Mouse (Mus musculus) hindbrain, embryonic 15.5 days (tissue): ENCODE measurements around the gene Als2cr12. TPM values are rescaled to one million over a fixed set of nuclear protein-coding genes. Genes with fewer than 3 reads are reported as not detected.
"Not testable (repeated sequence)": the region's sequence is repeated elsewhere in the genome, so short reads cannot be mapped to it uniquely, and the experiment has no call there.

Source experiments
- ATAC-seq: fragments of 200-750 bp; cut with Nextera tagmentation; 2 replicates; pipeline ENCODE4 v1.8.0; 2017; ENCODE audit warnings: low read depth, moderate number of reproducible peaks, moderate TSS enrichment; ENCODE audit not compliant: low FRiP score
- H3K27ac ChIP-seq: fragments of 300-500 bp; sonication (generic); replicated peaks from 2 replicates; pipeline ENCODE4 v1.5.1; 2015; ENCODE audit warnings: mild to moderate bottlenecking, inconsistent platforms
- H3K27me3 ChIP-seq: fragments of 300-500 bp; sonication (generic); 2 replicates; pipeline ENCODE4 v1.6.1; 2015; ENCODE audit warnings: control low read depth, inconsistent platforms
- H3K36me3 ChIP-seq: fragments of 300-500 bp; sonication (generic); 2 replicates; pipeline ENCODE4 v1.6.1; 2015; ENCODE audit warnings: control low read depth, inconsistent platforms
- H3K4me1 ChIP-seq: fragments of 300-500 bp; sonication (generic); replicated peaks from 2 replicates; pipeline ENCODE4 v1.6.1; 2015; ENCODE audit warnings: control low read depth, inconsistent platforms
- H3K4me2 ChIP-seq: fragments of 300-500 bp; sonication (generic); 2 replicates; pipeline ENCODE4 v1.6.1; 2015; ENCODE audit warnings: moderate library complexity, mild to moderate bottlenecking, inconsistent platforms
- H3K4me3 ChIP-seq: fragments of 300-500 bp; sonication (generic); 2 replicates; pipeline ENCODE4 v1.5.1; 2015; ENCODE audit warnings: mild to moderate bottlenecking, inconsistent platforms
- H3K9ac ChIP-seq: fragments of 300-500 bp; sonication (generic); 2 replicates; pipeline ENCODE4 v1.6.1; 2015; ENCODE audit warnings: inconsistent platforms
- H3K9me3 ChIP-seq: fragments of 300-500 bp; sonication (generic); 2 replicates; pipeline ENCODE4 v1.6.1; 2016; ENCODE audit warnings: control low read depth, inconsistent platforms
- WGBS: fragments of 180-500 bp; shearing (Covaris S2); methylation state at CpG from one replicate; pipeline ENCODE4 v1.1.7; 2015; 5-methylcytosine and 5-hydroxymethylcytosine counted together
- polyA plus RNA-seq: library from polyadenylated mRNA; unstranded; fragments of >200 nt; fragmentation: Nextera tagmentation; extraction: Ambion mirVana; gene quantifications from 2 replicates; pipeline ENCODE4 v1.2.1, GENCODE M21; 2015

The Als2cr12 gene
- polyA plus RNA-seq, 1 experiment from 2014 or later: not detected

- H3K4me1 ChIP-seq, H3K9me3 ChIP-seq, H3K27me3 ChIP-seq, H3K27ac ChIP-seq, ATAC-seq, H3K9ac ChIP-seq, H3K36me3 ChIP-seq, H3K4me3 ChIP-seq, H3K4me2 ChIP-seq: not testable (repeated sequence)
- 88% methylated on average over 5 of the region's 5 CpGs for WGBS
These were observed 4.9 kb upstream of the Als2cr12 start for GRCm38 (mm10) chr1:58700580-58701162.

DNA sequence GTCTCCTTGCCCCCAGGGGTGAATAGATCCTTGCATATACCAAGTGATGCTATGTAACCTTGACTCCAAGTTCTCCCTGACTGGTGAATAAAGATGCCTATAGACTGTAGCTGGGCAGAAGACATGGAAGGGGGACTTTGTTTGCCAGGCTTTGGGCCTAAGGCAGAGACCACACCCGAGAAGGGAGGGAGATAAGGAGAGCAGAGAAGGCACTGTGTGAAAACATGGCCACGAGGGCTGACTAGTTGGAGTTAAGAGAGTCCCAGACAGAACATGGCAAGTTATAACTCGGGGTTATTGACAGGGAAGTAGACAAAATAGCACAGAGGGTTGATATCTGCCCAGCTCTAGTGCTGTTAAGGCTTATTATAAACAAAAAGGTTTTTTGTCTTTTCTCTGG lies 4.2 kb upstream of the Als2cr12 start:
- no peak overlapping the region for H3K4me3 ChIP-seq
- H3K4me1 ChIP-seq: no peaks in the 10 kb centered on the region
- H3K27ac ChIP-seq: no peak overlapping the region
- WGBS: 79% methylated on average over 3 of the region's 3 CpGs
- no peaks in the 10 kb centered on the region for H3K9me3 ChIP-seq
- no peak overlapping the region for H3K4me2 ChIP-seq
- H3K9ac ChIP-seq: no peak overlapping the region
- no peaks in the 10 kb centered on the region for H3K27me3 ChIP-seq
- no peak for ATAC-seq
- no peaks in the 10 kb centered on the region for H3K36me3 ChIP-seq

- Histone ChIP-seq H3K9me3 (no peaks in the 10 kb centered on the region), H3K27me3 (no peaks in the 10 kb centered on the region), H3K4me2 (no peak overlapping the region), H3K4me1 (no peaks in the 10 kb centered on the region), H3K36me3 (no peaks in the 10 kb centered on the region), H3K27ac (no peak overlapping the region), H3K4me3 (no peak overlapping the region), H3K9ac (no peak overlapping the region)
- 89% methylated on average over 4 of the region's 4 CpGs for WGBS
- ATAC-seq: no peak
These were observed 3.0 kb upstream of the Als2cr12 start for GRCm38 (mm10) chr1:58698781-58699180.

DNA sequence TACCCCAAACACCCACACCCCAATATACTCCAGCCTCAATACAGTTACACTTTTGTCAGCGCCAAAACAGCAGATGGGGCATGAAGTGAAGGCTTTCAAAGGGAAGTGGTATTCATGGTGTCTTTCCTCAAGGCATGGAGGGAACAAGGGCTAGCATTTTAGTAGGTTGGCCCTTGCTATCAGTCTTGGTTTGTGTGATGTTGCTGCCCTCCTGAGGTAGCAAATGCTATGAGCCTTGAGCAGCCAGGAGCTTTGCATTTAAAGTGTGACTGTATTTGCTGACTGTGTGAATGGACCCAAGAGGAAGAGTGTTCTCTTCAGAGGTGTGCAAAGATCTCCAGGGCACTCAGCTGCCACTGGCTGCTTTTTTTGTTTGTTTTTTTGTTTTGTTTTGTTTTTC lies 1.8 kb upstream of the Als2cr12 start:
- H3K9ac ChIP-seq, H3K36me3 ChIP-seq, H3K4me3 ChIP-seq, H3K9me3 ChIP-seq, H3K4me2 ChIP-seq, H3K4me1 ChIP-seq, H3K27ac ChIP-seq, H3K27me3 ChIP-seq: not testable (repeated sequence)
- ATAC-seq: 0 out of 2 replicates have a peak, but pooled peaks have one; percentile 65
- 68% methylated on average over 1 of the region's 1 CpGs for WGBS

- 87% methylated on average over 1 of the region's 1 CpGs for WGBS
- Histone ChIP-seq H3K9me3 (no peaks in the 10 kb centered on the region), H3K9ac (no peak overlapping the region), H3K27me3 (no peaks in the 10 kb centered on the region), H3K27ac (no peak overlapping the region), H3K4me2 (no peak overlapping the region), H3K4me1 (no peaks in the 10 kb centered on the region), H3K4me3 (no peak overlapping the region), H3K36me3 (no peaks in the 10 kb centered on the region)
- ATAC-seq: no peak
These were observed 2.1 kb downstream of the Als2cr12 start for GRCm38 (mm10) chr1:58693696-58694095.

DNA sequence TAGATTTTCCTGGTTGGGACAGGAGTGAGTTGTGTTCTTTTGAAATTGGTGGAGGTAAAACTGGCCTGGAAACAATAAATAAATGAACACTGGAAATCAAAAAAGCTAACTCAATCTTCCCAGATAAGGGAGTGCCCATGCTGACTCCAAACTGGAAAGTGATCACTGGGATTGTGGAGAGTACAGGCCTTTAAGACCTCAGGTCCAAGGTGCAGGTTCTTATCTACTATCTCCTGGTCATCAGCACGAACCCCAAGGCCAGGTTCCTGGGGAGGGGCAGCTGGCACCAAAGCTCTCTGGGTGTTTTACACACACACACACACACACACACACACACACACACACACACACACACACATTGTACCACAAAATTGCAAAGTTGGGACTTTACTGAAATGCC lies 4.1 kb downstream of the Als2cr12 start:
- WGBS: 78% methylated on average over 1 of the region's 1 CpGs
- ATAC-seq: not testable (repeated sequence)

GRCm38 (mm10) chr1:58690834-58691488 lies 4.8 kb downstream of the Als2cr12 start:
- not testable (repeated sequence) for H3K4me2 ChIP-seq
- 83% methylated on average over 2 of the region's 3 CpGs for WGBS

More for the DNA sequence above, 4.1 kb downstream of the Als2cr12 start:
- H3K4me3 ChIP-seq, H3K36me3 ChIP-seq, H3K27ac ChIP-seq, H3K9me3 ChIP-seq, H3K4me1 ChIP-seq, H3K27me3 ChIP-seq, H3K4me2 ChIP-seq, H3K9ac ChIP-seq: not testable (repeated sequence)

DNA sequence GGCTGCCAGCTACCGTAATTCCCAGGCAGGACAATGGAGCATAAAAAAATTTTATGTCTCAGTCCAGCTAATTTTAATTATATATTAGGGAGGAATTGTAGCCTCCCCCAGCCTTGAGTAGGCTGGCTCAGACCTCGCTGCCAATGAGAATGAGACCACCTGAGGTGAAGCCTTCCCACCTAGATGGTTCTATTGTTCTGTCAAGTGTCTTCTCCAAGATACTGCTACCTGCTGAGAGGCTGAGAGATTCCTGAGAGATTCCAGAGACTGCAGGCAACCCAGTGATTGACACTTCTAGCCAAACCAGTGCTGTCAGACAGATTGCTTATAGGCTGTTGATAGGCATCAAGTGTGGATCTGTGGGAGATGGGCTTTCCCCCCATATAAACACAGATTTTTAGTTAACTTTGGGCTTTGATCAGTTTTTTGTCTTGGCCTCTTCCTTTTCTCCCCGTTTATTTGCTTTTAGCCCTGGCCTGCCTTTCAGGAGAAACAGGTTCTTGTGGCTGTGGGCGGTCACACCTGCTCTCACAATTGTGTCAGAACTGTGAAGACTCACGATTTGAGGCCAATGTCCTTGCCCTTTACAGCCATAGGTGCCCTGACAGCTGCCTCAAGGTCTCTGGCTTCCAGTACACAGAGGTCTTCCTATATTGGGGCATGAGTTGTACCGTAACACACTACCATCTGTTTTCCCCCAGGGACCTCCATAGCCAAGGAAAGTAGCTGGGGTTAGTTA lies 5.6 kb downstream of the Als2cr12 start:
- Histone ChIP-seq H3K27ac (no peak overlapping the region), H3K4me2 (no peak overlapping the region), H3K4me3 (no peak overlapping the region), H3K9ac (no peak overlapping the region), H3K4me1 (no peaks in the 10 kb centered on the region), H3K9me3 (no peaks in the 10 kb centered on the region), H3K27me3 (no peaks in the 10 kb centered on the region), H3K36me3 (no peaks in the 10 kb centered on the region)
- no peak for ATAC-seq
- WGBS: 68% methylated on average over 6 of the region's 6 CpGs

More at GRCm38 (mm10) chr1:58690834-58691488, 4.8 kb downstream of the Als2cr12 start:
- not testable (repeated sequence) for H3K27me3 ChIP-seq, H3K4me3 ChIP-seq, H3K9ac ChIP-seq, H3K27ac ChIP-seq, H3K4me1 ChIP-seq, H3K36me3 ChIP-seq, ATAC-seq, H3K9me3 ChIP-seq

GRCm38 (mm10) chr1:58689426-58689825 lies 6.4 kb downstream of the Als2cr12 start:
- H3K27me3 ChIP-seq: no peaks in the 10 kb centered on the region
- no peaks in the 10 kb centered on the region for H3K36me3 ChIP-seq
- no peaks in the 10 kb centered on the region for H3K4me1 ChIP-seq
- no peak for ATAC-seq
- H3K4me2 ChIP-seq: no peak overlapping the region
- no peak overlapping the region for H3K27ac ChIP-seq
- no peak overlapping the region for H3K4me3 ChIP-seq
- no peaks in the 10 kb centered on the region for H3K9me3 ChIP-seq
- H3K9ac ChIP-seq: no peak overlapping the region
- WGBS: 83% methylated on average over 1 of the region's 1 CpGs

- not testable (repeated sequence) for H3K4me3 ChIP-seq, H3K27me3 ChIP-seq, H3K4me1 ChIP-seq, H3K36me3 ChIP-seq, H3K9me3 ChIP-seq, H3K9ac ChIP-seq, H3K4me2 ChIP-seq, ATAC-seq, H3K27ac ChIP-seq
- 73% methylated on average over 5 of the region's 5 CpGs for WGBS
These were observed 17.4 kb downstream of the Als2cr12 start for GRCm38 (mm10) chr1:58678412-58678811.

DNA sequence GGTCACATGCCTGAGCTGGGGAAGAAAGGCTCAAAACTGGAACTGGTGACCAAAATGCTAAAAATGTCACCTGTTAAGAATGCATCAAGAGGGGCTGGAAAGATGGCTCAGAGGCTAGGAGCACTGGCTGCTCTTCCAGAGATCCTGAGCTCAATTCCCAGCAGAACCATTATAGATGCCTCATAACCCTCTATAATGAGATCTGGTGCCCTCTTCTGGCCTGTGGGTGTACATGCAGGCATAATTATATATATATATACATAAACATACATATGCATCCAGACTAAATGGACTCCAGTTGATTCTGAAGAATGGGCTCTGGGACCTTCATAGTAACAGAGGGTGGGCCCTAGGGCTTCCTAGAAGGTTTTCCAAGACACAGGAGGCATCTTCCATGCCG lies 18.2 kb downstream of the Als2cr12 start:
- Histone ChIP-seq H3K4me2 (no peak overlapping the region), H3K27ac (no peak overlapping the region), H3K36me3 (no peaks in the 10 kb centered on the region), H3K9me3 (no peaks in the 10 kb centered on the region), H3K4me1 (no peaks in the 10 kb centered on the region), H3K9ac (no peak overlapping the region), H3K27me3 (no peaks in the 10 kb centered on the region), H3K4me3 (no peak overlapping the region)
- 92% methylated on average over 1 of the region's 1 CpGs for WGBS
- ATAC-seq: no peak

GRCm38 (mm10) chr1:58675011-58675410 lies 20.8 kb downstream of the Als2cr12 start:
- Histone ChIP-seq H3K9me3 (no peaks in the 10 kb centered on the region), H3K27ac (no peak overlapping the region), H3K4me2 (no peak overlapping the region), H3K9ac (no peak overlapping the region), H3K36me3 (no peaks in the 10 kb centered on the region), H3K4me3 (no peak overlapping the region), H3K4me1 (no peaks in the 10 kb centered on the region), H3K27me3 (no peaks in the 10 kb centered on the region)
- 89% methylated on average over 3 of the region's 3 CpGs for WGBS
- no peak for ATAC-seq
